Mouse (Mus musculus) cerebellum, adult 11-12 months (tissue): ENCODE measurements around the gene 4930524B15Rik.
"Not testable (repeated sequence)": the region's sequence is repeated elsewhere in the genome, so short reads cannot be mapped to it uniquely, and the experiment has no call there.

ENCODE experiments used
- DNase-seq: peaks from one replicate; pipeline ENCODE4 v3.0.0; 2022

Gene 4930524B15Rik

DNA sequence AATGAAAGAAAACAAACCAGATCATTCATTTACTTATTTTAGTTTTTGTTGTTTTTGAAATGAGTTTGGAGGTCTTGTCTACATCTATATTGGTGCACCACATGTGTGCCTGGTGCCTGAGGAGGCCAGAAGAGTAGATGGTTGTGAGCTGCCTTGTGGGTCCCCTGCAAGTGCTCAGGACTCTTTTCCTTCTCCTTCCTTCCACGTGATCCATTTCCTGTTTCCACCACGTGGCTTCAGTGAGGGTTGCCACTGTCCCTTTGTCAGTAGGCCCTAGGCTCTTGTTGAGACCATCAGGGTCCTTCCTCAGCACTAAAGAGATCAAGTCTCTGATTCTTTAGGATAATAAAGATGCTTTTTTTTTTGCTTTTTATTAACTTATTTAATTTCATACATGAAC lies 19.4 kb downstream of the 4930524B15Rik start:
- no peak for DNase-seq

DNA sequence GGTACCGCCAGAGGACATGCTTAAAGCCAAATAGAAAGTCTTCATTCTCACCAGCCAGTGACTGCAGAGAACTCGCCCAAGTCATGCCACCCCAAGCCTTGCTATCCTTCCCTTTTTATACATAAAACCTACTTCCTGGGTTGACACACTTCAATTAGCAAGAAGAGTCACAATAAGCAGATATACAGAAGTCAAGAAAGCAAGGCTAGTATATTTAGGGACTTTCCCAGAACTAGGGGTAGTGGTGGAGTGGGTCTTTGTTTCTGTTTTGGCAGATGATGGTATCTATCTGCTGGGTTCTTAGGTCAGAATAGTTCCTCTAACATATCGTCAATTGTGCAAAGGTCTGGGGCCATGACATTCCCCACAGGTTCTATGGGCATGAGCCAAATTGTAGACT lies 27.1 kb downstream of the 4930524B15Rik start:
- DNase-seq = no peak

DNA sequence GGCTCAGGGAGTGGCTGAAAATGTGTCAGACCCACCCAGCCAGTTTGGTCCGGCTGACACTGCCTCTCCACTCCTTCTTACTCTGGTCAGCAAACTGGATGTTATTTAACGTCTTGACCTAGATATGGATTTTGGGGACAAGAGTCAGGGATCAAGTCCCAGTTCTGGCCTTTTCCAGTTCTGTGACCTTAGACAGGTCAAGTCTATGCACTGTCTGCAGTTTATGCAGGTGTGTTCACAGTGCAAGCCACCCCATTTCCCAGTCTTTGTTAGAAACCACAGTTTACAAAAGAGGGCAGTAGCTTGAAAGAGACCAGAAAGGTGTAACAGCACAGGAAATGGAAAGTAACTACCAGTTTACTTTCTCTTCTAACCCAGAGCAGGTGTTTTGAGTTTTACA lies 34.3 kb downstream of the 4930524B15Rik start:
- DNase-seq = no peak

DNA sequence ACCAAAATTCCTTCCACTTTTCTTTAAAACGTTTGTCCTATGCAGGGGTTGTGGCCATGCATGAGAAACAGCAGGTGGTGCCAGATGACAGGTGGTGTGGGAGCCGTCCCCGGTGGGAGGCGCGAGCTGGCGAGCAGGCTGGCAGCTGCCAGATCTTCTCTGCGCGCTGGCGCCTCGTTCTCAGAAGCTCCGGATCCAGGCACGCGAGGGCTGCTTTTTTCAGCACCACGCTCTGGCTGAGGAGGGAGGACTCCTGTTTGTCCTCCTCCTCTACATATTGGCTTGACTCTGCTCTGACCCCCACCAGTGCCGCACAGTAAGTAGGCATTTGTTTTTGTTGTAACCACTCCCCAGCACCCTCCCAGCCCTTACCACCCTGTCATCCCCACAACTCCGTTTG lies 34.9 kb downstream of the 4930524B15Rik start, which contains the start of gene Nsg2:
Gene Nsg2 (plus strand): TSS at position 183 of the 400 bp plus-strand sequence.
- DNase-seq = peak; percentile 81

DNA sequence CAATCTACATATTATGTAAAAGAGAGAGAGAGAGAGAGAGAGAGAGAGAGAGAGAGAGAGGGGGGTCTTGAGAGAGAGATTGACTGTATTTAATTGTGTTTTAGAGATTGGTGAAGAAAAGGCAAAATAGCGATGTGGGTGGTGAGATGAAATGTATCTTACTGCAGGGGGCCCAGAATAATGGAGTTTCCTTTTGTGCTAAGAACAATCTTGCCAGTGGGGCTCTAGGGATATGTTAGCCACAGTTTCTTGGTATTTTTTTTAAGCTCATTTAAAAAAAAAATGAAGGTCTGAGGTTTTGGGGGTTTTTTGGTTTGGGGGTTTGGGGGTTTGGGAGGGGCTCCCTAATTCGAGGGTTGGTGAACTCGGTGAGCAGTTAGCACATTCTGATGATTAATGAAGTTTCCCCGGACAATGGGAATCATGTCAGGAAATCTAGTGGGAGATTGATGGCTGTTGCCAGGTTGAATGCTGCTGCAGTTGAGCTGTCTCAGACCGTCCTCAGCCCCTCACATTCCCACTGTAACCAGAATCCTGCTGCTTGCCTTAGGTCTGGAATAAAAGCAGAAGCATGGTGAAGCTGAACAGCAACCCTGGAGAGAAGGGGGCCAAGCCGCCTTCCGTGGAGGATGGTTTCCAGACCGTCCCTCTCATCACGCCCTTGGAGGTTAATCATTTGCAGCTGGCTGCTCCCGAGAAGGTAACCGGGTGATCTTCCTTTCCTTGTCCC lies 36.0 kb downstream of the 4930524B15Rik start:
- no peak for DNase-seq

DNA sequence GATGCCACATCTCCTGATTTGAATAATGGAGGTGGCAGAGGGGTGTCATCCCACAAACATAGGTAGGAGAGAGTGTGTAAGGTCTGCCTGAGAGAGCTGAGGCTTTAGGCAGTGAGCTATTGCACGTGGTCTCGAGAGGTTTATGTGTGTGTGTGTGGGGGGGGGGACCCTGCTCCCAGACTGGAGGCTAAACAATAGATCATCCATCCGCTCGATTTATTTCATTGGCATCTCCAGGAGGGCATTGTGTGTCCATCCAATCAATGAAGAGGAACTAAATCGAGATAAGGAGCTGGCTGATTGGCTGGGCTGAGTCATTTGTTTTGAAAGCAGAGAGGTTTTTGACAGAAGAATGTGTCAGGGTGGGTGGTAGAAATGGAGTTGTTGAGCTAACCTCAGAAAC lies 37.3 kb downstream of the 4930524B15Rik start:
- no peak for DNase-seq

DNA sequence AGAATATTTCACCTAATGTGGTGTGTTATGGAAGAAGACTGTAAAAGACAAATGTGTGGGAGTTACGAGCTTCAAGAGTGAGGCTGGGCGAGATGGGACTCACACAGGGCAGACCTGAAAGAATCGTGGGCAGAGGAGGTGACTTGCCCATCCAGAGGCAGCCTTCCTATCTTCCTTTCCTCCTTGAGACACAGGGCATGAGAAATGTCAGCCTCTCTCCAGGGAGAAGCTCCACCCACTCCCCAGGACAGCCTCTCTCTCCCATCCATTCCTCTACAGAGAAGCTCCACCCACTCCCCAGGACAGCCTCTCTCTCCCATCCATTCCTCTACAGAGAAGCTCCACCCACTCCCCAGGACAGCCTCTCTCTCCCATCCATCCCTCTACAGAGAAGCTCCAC lies 42.7 kb downstream of the 4930524B15Rik start:
- not testable (repeated sequence) for DNase-seq

DNA sequence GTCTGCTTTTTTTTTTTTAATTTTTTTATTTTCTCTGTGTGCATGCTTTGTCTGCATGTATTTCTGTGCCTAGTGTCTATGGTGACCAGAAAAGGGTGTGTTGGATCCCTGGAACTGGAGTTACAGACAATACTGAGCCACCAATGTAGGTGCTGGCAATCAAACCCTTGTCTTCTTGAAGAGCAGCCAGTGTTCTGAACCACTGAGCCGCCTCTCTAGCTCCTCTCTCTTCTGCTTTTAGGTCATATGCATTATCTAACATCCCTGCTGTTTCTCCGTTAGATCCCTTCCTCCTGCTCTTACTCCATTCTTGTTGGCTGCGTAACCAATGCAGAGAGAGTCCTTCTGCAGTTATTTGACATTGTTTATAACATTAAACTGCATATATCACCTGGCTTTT lies 43.5 kb downstream of the 4930524B15Rik start:
- no peak for DNase-seq

DNA sequence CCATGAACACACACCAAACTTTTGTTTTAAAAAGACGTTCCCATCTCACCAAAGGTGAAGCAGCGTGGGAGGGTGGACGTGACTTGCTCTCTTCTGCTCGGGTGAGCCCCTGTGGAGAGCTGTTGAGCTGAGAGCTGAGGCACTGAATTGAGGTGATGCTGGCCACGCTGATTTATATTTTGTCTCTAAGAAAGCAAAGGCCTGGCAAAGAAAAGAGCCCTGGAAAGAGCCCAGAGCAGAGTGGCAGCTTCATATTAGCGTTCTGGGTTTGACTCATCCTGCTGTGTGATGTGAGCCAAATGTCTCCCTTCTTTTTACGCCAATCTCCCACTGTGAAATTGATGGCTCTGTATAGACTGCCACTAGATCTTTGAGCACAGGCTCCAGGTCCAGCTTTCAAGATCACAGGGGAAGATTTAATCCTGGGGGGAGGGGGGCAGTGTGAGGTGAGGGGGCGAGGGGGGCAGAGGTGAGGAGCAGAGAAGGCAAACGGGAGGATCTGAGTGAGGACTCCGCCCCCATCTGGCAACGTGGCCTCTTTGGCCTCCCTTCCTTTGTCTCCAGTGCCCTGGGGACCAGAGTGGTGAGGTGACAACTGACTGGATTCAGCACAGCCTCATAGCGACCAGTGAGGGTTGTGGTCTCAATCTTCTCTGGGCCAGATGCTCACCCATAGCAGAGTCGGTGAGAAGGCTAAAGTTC lies 44.7 kb downstream of the 4930524B15Rik start:
- peak; percentile 29 for DNase-seq

DNA sequence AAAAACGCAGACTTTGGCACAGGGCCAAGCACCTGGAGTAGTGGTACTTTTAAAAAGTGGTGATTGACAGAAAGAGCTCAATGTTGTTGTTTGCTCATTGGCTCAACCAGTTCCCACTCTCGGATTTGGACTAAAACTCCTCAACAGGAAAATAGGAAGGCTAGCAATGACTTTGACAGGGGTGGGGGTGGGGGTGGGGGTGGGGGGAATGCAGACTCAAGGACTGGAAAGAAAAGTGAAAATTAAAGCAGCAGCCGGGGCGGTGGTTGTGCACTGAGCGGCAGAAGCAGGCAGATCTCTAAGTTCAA lies 45.2 kb downstream of the 4930524B15Rik start:
- no peak for DNase-seq

DNA sequence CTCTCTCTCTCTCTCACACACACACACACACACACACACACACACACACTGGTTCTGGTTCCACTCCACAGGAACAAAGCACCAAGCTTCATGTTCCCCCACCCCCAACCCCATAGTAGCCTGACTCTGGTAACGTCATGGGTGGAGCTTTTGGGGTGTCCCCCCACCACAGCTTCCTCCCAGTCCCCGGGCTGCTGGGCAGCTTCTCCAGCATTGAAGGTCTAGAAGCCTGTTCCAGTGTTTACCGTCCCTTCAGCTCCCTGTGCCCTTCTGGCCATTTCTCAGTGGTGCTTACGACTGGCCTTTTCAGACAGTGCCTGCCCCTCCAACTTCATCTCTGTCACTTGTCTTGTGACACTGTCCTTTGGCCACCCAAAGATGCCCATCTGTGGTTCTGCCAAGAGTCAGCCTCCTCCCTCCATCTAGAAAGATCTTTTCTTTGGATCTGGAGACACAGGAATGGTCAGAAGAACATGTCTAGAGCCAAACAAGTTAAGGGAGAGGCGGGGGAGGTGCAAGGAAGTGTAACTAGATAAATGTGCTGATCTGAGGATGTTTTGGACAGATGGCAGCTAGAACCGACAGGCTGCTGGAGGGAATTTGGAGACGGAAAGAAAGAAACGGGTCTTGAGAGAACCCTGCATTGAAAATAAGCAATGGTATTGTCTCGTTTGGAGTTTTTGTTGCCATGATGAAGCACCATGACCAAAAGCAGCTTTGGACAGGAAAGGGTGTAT lies 46.6 kb downstream of the 4930524B15Rik start:
- DNase-seq = no peak

DNA sequence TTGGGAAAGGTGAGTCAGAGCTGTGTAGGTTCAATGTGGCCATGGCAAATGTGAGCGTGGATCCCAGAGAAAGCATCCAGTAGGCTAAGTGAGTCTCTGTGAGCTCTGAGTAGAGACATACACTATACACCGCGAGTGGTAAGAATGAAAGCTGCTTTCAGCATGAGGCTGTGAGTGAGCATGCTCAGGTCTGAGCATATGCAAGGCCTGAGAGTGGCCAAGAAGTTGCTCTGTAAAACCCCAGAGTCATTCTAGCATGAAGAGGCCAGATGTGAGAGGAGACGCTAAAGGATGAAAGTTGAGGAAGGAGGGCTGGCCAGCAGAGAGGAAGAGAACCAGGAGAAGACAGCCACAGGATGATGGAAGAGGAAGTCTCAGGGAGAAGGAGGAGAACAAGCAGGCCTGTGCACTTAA lies 47.6 kb downstream of the 4930524B15Rik start:
- no peak for DNase-seq

DNA sequence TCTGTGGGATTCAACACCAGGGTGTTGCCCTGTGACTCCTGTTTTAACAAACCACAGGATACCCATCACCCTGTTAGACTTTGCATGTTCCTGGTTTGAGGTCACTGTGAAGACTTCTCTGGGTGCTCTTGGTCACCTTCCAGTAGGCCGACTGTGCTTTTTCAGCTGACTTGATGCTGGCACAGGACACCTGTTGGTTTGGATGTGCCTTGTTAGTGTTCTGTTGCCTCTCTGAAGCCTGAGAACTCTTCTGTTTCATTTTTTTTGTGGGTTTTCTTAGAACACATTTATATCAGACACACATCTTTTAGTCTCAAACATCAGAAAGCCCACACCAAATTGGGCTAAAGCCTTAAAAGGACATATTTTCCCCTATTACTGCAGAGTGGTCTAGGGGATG lies 48.2 kb downstream of the 4930524B15Rik start:
- no peak for DNase-seq

DNA sequence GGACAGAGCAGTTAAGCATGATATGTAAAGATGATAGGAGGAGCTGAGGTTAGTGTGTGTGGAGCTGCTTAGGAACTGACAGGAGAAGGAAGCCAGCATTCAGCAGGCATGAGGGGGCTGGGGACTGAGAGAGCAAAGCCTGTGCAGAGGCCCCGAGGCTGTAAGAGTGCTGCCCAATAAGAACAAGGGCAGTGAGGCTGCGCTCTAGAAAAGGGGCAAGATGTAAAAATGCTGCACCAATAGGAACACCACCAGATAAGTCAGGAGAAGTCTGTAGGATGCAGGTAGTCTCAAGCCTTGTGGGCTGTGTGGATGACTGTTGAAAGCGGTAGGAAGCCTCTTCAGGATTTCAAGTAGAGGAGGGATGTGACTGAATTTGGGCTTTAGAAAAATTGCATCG lies 52.8 kb downstream of the 4930524B15Rik start:
- DNase-seq = no peak

DNA sequence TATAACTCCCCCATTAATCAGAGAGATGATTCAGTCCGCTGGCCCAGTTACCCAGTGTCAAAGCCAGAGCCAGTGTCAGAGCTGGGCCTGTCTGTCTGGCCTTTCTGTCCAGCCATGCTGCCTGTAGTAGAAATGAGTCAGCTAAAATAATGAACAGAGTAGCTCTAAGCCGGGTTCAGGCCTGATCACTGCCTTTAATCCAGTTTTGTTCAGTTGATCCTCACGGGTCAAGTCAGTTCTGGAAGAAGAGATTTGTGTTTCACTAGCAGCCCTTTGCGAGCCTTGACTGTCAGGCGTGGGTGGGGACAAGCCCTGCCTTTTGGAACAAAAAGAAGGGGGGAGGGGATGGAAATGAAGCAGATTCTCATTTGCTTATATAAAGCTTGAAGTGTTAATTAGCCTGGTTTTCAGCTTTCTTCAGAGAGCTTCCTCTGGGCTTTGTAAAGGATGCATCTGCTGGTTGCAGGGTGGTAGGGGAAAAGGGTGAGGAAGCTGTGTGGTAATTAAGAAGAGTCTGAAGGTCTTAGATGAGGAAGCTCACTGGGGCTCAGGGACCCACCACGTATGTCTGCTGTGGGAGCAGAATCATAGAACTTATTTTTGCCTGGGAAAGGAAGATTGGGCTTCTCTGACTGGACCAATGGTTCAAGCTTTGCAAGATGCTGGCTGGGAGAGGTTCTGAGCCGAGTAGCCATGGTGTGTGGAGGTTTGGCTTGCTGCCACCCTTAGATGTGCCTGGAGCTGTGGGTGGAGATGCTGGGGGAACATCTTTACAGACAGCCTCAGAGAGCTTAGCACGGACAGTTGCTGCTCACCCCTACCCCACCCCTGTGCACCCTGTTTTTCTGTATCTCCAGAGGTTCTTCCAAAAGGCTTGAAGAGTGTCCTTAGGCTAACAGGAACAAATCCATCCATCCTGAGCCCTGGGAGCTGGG lies 54.9 kb downstream of the 4930524B15Rik start:
- no peak for DNase-seq

DNA sequence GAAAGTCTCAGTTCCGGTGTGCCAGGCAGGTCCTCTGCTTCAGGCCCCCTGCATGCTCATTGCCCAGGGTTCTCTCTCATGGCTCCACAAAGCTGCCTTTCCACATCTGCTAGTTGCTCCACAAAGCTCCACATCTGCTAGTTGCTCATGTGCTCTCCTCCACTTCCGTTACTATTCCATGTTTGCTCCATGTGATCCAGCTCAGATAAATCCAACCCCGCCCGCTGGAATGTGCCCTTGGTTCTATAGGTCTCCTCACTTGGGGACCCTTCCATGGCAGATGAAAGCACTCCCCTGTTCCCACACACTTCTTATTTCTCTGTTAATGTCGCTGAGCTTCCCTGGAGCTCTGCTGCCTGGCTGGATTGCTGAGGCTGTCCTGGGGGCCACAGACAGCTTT lies 61.2 kb downstream of the 4930524B15Rik start:
- no peak for DNase-seq

DNA sequence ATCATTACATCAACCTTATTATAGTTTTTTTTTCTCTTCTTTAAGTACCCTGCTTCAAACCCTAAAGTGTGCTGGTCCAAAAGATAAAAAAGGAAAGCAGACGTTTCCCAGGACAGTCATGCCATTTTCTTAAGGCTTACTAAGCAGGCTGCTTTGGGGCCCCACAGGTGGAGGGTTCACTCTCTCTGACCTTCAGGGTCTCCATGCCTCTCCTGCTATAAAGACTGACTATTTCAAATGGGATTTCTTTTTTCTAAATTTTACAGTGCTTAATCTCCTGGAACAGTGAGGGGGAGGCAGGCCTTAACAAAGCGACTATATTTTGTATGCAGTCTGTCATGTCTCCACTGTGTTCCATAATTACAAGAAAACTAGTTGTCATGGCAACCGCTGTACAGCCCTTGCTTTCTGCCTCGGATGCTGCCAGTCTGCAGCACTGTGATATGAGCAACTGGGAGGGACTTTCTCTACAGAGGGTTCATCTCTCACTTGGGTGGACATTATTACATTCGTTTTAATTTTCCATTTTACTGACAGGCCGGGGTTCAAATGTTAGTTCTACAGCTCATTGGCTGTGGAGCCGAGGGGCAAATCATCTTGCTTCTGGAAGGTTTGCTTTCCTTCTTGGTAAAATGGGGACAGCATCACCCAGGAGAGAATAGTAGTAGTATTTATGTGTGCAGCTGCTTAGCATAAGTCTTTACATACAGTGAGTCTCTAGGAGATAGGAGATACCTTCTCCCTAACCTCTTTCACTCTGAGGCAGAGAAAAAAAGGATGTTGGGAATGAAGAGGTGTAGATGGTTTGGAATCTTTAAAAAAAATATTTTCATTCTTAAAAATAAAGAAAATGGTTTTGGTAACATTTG lies 62.3 kb downstream of the 4930524B15Rik start:
- DNase-seq = no peak

DNA sequence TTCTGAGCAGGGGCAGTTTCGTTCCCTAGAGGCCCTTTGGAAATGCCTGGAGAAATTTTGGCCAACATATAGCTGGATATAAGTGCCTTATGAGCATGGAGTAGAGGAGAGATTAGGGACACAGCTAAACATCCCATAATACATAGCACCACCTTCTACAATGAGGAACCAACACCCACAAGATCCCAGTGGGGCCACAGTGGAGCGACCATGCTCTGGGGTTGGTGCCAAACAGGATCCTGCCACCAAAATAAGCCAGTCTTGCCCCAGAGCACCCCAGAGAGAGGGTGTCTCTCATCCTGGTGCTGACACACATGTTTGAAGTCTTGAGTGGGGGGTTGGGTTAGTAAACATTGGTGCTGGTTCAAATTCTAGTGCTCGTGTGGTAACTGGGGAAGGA lies 63.2 kb downstream of the 4930524B15Rik start:
- DNase-seq = no peak
